Mouse (Mus musculus): ENCODE data around the gene Pole.

Gene Pole

GRCm38 (mm10) chr5:110344524-110344923, 58.4 kb downstream of the Pole start, which contains the start of gene Lrcol1:
Gene Lrcol1, plus strand, starts transcription at chr5:110344730.
- DNase-seq (ENCODE audit: low read depth, low spot score) = no peak

GRCm38 (mm10) chr5:110345553-110345952, 59.4 kb downstream of the Pole start:
- no peak for DNase-seq (ENCODE audit: low read depth, low spot score)

GRCm38 (mm10) chr5:110347006-110347405, 60.9 kb downstream of the Pole start:
- DNase-seq (ENCODE audit: low read depth, low spot score) = no peak

GRCm38 (mm10) chr5:110354716-110355115, 68.6 kb downstream of the Pole start:
- DNase-seq (ENCODE audit: low read depth, low spot score) = no peak

- peak; percentile 58 for DNase-seq (ENCODE audit: low read depth, low spot score)
Observed at GRCm38 (mm10) chr5:110357531-110358179, 71.5 kb downstream of the Pole start.

- no peak for DNase-seq (ENCODE audit: low read depth, low spot score)
Observed at GRCm38 (mm10) chr5:110361465-110361864, 75.4 kb downstream of the Pole start.

GRCm38 (mm10) chr5:110362813-110363178, 76.7 kb downstream of the Pole start:
- DNase-seq (ENCODE audit: low read depth, low spot score) = no peak

- DNase-seq (ENCODE audit: low read depth, low spot score) = peak; percentile 33
Observed at GRCm38 (mm10) chr5:110363179-110363821, 77.2 kb downstream of the Pole start.

- DNase-seq (ENCODE audit: low read depth, low spot score) = no peak
Observed at GRCm38 (mm10) chr5:110363822-110364545, 77.9 kb downstream of the Pole start.

GRCm38 (mm10) chr5:110376802-110377433, 90.8 kb downstream of the Pole start:
- DNase-seq (ENCODE audit: low read depth, low spot score) = peak; percentile 28

- no peak for DNase-seq (ENCODE audit: low read depth, low spot score)
Observed at GRCm38 (mm10) chr5:110378181-110378583, 92.1 kb downstream of the Pole start.

GRCm38 (mm10) chr5:110379086-110379485, 93.0 kb downstream of the Pole start:
- DNase-seq (ENCODE audit: low read depth, low spot score) = no peak

- DNase-seq (ENCODE audit: low read depth, low spot score) = no peak
Observed at GRCm38 (mm10) chr5:110379823-110380222, 93.7 kb downstream of the Pole start.

GRCm38 (mm10) chr5:110384491-110384890, 98.4 kb downstream of the Pole start:
- DNase-seq (ENCODE audit: low read depth, low spot score) = no peak

- no peak for DNase-seq (ENCODE audit: low read depth, low spot score)
Observed at GRCm38 (mm10) chr5:110385263-110385662, 99.2 kb downstream of the Pole start.

- peak; percentile 28 for DNase-seq (ENCODE audit: low read depth, low spot score)
Observed at GRCm38 (mm10) chr5:110386371-110387330, 100.5 kb downstream of the Pole start.

Measured in retina, adult 2 months (tissue).